Mouse (Mus musculus) MEL (cell line): ENCODE data around the gene Xrcc1.

Experiments used
- CHD2 ChIP-seq: IDR thresholded peaks from 2 replicates; pipeline ENCODE4 v1.6.1; 2011; ENCODE audit warnings: low read length, improper control_type of control experiment
- CTCF ChIP-seq, 3 experiments: IDR thresholded peaks in 2 of 3; conservative IDR thresholded peaks in 1 of 3; 2 replicates each; pipeline ENCODE4 v1.5.1; 2011 to 2012; ENCODE audit warnings: low read length in 3 of 3, low read depth in 2 of 3, mild to moderate bottlenecking in 2 of 3, improper control_type of control experiment in 1 of 3, inconsistent platforms in 1 of 3, mixed read lengths in 1 of 3, moderate library complexity in 1 of 3; ENCODE audit not compliant: control insufficient read depth in 1 of 3, insufficient read depth in 1 of 3, poor library complexity in 1 of 3, severe bottlenecking in 1 of 3
- EP300 ChIP-seq, 2 experiments: IDR thresholded peaks; 2 replicates each; pipeline ENCODE4 v1.6.1; 2011; ENCODE audit warnings: improper control_type of control experiment in 2 of 2, low read length in 2 of 2, low read depth in 1 of 2, mild to moderate bottlenecking in 1 of 2
- ETS1 ChIP-seq: IDR thresholded peaks from 2 replicates; pipeline ENCODE4 v1.6.1; 2012; ENCODE audit warnings: low read depth, mild to moderate bottlenecking, inconsistent platforms, low read length, improper control_type of control experiment, moderate library complexity
- GABPA ChIP-seq: IDR thresholded peaks from 2 replicates; pipeline ENCODE4 v1.6.1; 2012; ENCODE audit warnings: low read depth, mild to moderate bottlenecking, inconsistent platforms, low read length, improper control_type of control experiment, moderate library complexity
- GATA1 ChIP-seq: IDR thresholded peaks from 2 replicates; pipeline ENCODE4 v1.6.1; 2011; ENCODE audit warnings: low read depth, low read length, improper control_type of control experiment
- HCFC1 ChIP-seq: IDR thresholded peaks from 2 replicates; pipeline ENCODE4 v1.6.1; 2012; ENCODE audit warnings: low read depth, mild to moderate bottlenecking, inconsistent platforms, low read length, improper control_type of control experiment, moderate library complexity
- KAT2A ChIP-seq: conservative IDR thresholded peaks from 2 replicates; pipeline ENCODE4 v1.6.1; 2012; ENCODE audit warnings: low read depth, low read length, improper control_type of control experiment, inconsistent platforms
- MAX ChIP-seq: IDR thresholded peaks from 2 replicates; pipeline ENCODE4 v1.6.1; 2011; ENCODE audit warnings: low read length, improper control_type of control experiment
- MXI1 ChIP-seq: IDR thresholded peaks from 2 replicates; pipeline ENCODE4 v1.6.1; 2011; ENCODE audit warnings: mild to moderate bottlenecking, low read depth, low read length, improper control_type of control experiment
- POLR2A ChIP-seq, 2 experiments: IDR thresholded peaks; 2 replicates each; pipeline ENCODE4 v1.6.1; 2011 to 2012; ENCODE audit warnings: low read length in 2 of 2, mild to moderate bottlenecking in 2 of 2, control low read depth in 1 of 2, improper control_type of control experiment in 1 of 2, low read depth in 1 of 2, moderate library complexity in 1 of 2; ENCODE audit not compliant: control insufficient read depth in 1 of 2, insufficient read depth in 1 of 2, poor library complexity in 1 of 2
- RCOR1 ChIP-seq: IDR thresholded peaks from 2 replicates; pipeline ENCODE4 v1.6.1; 2012; ENCODE audit warnings: low read depth, mild to moderate bottlenecking, inconsistent platforms, low read length, improper control_type of control experiment
- TCF12 ChIP-seq: IDR thresholded peaks from 2 replicates; pipeline ENCODE4 v1.6.1; 2014; ENCODE audit warnings: low read depth, mild to moderate bottlenecking, inconsistent platforms, low read length, improper control_type of control experiment, moderate library complexity
- UBTF ChIP-seq: IDR thresholded peaks from 2 replicates; pipeline ENCODE4 v1.6.1; 2012; ENCODE audit warnings: low read depth, mild to moderate bottlenecking, inconsistent platforms, low read length, improper control_type of control experiment, moderate library complexity, borderline replicate concordance; ENCODE audit not compliant: insufficient read depth

DNA sequence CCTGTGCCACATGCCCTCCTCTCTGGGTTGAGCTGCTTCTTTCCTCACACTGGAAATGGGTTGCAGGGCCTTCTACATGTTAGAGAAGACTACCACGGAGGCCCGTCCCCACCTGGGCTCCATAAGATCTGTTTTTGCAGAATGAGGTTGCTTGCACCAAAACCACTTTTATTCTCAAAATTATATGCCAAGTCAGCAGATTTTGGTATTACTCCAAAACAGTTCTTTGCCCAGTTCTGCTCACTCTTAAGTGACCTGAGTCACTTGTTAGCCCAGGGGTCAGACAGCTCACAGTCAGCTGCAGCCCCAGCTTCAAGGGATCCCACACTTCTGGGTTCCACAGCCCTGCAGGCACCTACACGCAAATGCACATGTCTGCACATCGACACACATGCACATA lies 15.4 kb downstream of the Xrcc1 start:
- TF ChIP-seq TCF12 (no peak), UBTF (no peak), RCOR1 (no peak), GATA1 (no peak), EP300 (IDR thresholded peaks at IDR 0.05; ENCODE audit: low read depth in 1 of 2, low read length in 2 of 2) (no peak), CHD2 (no peak), POLR2A (IDR thresholded peaks at IDR 0.05; ENCODE audit: control insufficient read depth in 1 of 2, insufficient read depth in 1 of 2, low read depth in 1 of 2, low read length in 2 of 2, poor library complexity in 1 of 2) (no peak), KAT2A (no peak), ETS1 (no peak), MXI1 (no peak), GABPA (no peak), CTCF (IDR thresholded peaks at IDR 0.05 in 2 of 3, conservative IDR thresholded peaks at IDR 0.05 in 1 of 3; ENCODE audit: control insufficient read depth in 1 of 3, insufficient read depth in 1 of 3, low read depth in 2 of 3, low read length in 3 of 3, poor library complexity in 1 of 3, severe bottlenecking in 1 of 3) (no peak), MAX (no peak), HCFC1 (no peak)
